Mouse (Mus musculus) kidney, embryonic 14.5 days (tissue): ENCODE results near the gene Smchd1. TPM values are rescaled to one million over a fixed set of nuclear protein-coding genes. Genes with fewer than 3 reads are reported as not detected.
"Not testable (repeated sequence)": the region's sequence is repeated elsewhere in the genome, so short reads cannot be mapped to it uniquely, and the experiment has no call there.

ENCODE experiments used
- ATAC-seq: fragments of 200-750 bp; cut with Nextera tagmentation; 2 replicates; pipeline ENCODE4 v1.8.0; 2017; ENCODE audit warnings: moderate number of reproducible peaks, mild to moderate bottlenecking, moderate TSS enrichment, moderate library complexity; ENCODE audit not compliant: low FRiP score, low TSS enrichment
- H3K27ac ChIP-seq: fragments of 300-500 bp; sonication (generic); 2 replicates; pipeline ENCODE4 v1.5.1; 2014; ENCODE audit warnings: low read depth, mild to moderate bottlenecking, low read length, moderate library complexity, mixed read lengths
- H3K27me3 ChIP-seq: fragments of 300-500 bp; sonication (generic); 2 replicates; pipeline ENCODE4 v1.6.1; 2014; ENCODE audit warnings: mild to moderate bottlenecking, low read length; ENCODE audit not compliant: control insufficient read depth, insufficient read depth
- H3K36me3 ChIP-seq: fragments of 300-500 bp; sonication (generic); 2 replicates; pipeline ENCODE4 v1.6.1; 2014; ENCODE audit warnings: low read length, mixed read lengths; ENCODE audit not compliant: control insufficient read depth, insufficient read depth
- H3K4me1 ChIP-seq: fragments of 300-500 bp; sonication (generic); 2 replicates; pipeline ENCODE4 v1.6.1; 2014; ENCODE audit warnings: low read length, mixed read lengths; ENCODE audit not compliant: control insufficient read depth, insufficient read depth
- H3K4me2 ChIP-seq: fragments of 300-500 bp; sonication (generic); replicated peaks from 2 replicates; pipeline ENCODE4 v1.6.1; 2014; ENCODE audit warnings: low read depth, mild to moderate bottlenecking, low read length
- H3K4me3 ChIP-seq: fragments of 300-500 bp; sonication (generic); 2 replicates; pipeline ENCODE4 v1.5.1; 2014; ENCODE audit warnings: mild to moderate bottlenecking, low read length
- H3K9ac ChIP-seq: fragments of 300-500 bp; sonication (generic); 2 replicates; pipeline ENCODE4 v1.6.1; 2014; ENCODE audit warnings: low read depth, mild to moderate bottlenecking, low read length, moderate library complexity
- H3K9me3 ChIP-seq: fragments of 300-500 bp; sonication (generic); 2 replicates; pipeline ENCODE4 v1.6.1; 2016; ENCODE audit warnings: low read length; ENCODE audit not compliant: control insufficient read depth
- WGBS: fragments of 180-500 bp; shearing (Covaris S2); extraction: QIAGEN DNeasy Blood & Tissue Kit; methylation state at CpG from one replicate; pipeline ENCODE4 v1.1.7; 2014; 5-methylcytosine and 5-hydroxymethylcytosine counted together
- polyA plus RNA-seq: library from polyadenylated mRNA; unstranded; fragments of >200 nt; fragmentation: Nextera tagmentation; extraction: Ambion mirVana; gene quantifications from 2 replicates; pipeline ENCODE4 v1.2.1, GENCODE M21; 2014

Smchd1 gene
- polyA plus RNA-seq, 1 experiment from 2014 or later = 116 TPM

DNA sequence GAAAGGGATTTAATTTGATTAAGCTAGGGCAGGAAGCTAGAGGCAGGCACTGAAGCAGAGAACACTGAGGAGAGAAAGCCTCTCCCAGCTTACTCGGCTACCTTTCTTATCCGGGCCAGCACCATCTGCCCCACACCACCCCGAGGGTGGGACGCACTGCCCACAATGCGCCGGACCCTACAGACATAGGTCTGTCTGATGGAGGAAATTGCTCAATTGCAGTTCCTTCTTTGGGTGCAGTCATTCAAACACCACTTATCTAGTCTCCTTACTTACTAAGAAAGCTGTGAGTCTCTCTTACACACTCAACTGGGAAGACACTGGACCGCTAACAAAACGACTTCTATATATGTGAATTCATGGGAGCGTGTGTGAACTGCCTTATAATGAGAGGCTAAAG is 137.6 kb downstream of the Smchd1 start:
- Histone ChIP-seq H3K9ac (no peak overlapping the region), H3K9me3 (no peaks in the 10 kb centered on the region), H3K36me3 (no peaks in the 10 kb centered on the region; the same call in 1 of the 2 replicates), H3K4me1 (no peaks in the 10 kb centered on the region), H3K4me3 (no peak overlapping the region), H3K4me2 (no peak overlapping the region), H3K27ac (no peak overlapping the region), H3K27me3 (no peaks in the 10 kb centered on the region)
- no peak for ATAC-seq
- 87% methylated on average over 9 of the region's 9 CpGs for WGBS

DNA sequence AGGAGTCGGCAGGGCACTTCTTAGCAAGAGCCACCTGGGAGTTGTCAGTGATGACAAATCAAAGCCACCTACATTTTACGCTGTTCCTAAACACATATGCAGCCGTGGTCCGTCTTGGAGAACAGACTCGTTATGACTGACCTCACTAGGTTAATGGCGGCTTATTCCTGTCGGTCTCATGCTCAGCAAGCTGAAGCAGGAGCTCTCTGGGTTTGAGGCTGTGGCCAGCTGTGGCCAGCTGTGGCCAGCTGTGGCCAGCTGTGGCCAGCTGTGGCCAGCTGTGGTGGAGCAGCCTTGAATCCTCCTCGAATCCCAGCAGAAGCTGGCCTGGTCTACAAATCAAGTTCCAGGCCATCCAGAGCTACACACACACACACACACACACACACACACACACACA is 138.7 kb downstream of the Smchd1 start:
- H3K27me3 ChIP-seq = no peaks in the 10 kb centered on the region
- H3K36me3 ChIP-seq = no peaks in the 10 kb centered on the region
- peak; percentile 50; the same call in 1 of the 2 replicates for ATAC-seq
- 37% methylated on average over 8 of the region's 8 CpGs for WGBS
- H3K9ac ChIP-seq = no peak overlapping the region
- H3K9me3 ChIP-seq = no peaks in the 10 kb centered on the region
- peaks cover 3% of the 10 kb centered on the region; the same call in 1 of the 2 replicates for H3K4me1 ChIP-seq
- H3K4me3 ChIP-seq = no peak overlapping the region
- H3K4me2 ChIP-seq = no peak overlapping the region
- H3K27ac ChIP-seq = no peak overlapping the region

DNA sequence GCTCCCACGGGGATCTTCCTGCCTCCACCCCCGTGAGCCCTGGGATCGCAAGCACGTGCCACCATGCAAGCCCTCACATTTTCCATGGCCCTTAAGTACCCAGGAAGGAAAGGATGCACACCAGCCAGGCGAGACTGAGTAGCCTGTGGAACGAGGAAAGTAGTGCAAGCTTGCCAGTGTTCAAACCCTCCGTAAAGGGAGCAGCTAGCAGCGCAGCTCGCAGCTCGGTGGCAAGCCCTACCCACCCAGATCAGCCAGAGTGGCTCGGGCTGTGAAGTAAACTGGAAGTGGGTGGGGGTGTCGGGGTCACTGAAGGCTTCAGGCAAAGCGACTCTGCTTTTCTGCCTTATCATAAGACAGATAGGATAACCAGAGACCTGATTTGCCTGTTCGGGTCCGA is 142.8 kb downstream of the Smchd1 start:
- Histone ChIP-seq H3K4me3 (no peak overlapping the region), H3K36me3 (no peaks in the 10 kb centered on the region), H3K4me1 (peaks cover 3% of the 10 kb centered on the region; the same call in 1 of the 2 replicates), H3K9me3 (no peaks in the 10 kb centered on the region), H3K27ac (no peak overlapping the region), H3K27me3 (no peaks in the 10 kb centered on the region), H3K4me2 (0 out of 2 replicates have a peak overlapping the region, but pooled peaks have one; percentile 2), H3K9ac (no peak overlapping the region)
- WGBS = 29% methylated on average over 15 of the region's 15 CpGs
- ATAC-seq = peak; percentile 79

DNA sequence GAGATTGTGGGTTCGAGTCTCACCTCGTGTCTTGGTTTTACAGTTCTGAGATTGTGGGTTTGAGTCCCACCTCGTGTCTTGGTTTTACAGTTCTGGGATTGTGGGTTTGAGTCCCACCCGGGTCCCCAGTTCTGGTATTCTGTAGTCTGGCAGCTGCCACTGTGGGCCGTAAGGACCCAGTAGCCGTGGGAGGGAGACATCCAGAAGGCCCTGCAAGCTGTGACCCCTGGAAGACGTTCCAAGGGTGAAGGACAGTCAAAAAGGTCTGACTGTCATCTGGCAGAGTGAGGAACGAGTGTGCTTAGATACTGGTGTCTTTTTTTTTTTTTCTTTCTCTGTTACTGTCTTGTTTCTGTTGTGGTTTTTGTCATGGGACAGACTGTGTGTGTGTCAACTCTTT is 154.4 kb downstream of the Smchd1 start:
- not testable (repeated sequence) for H3K4me1 ChIP-seq, H3K27me3 ChIP-seq, H3K9me3 ChIP-seq, H3K27ac ChIP-seq, ATAC-seq, H3K36me3 ChIP-seq, H3K4me2 ChIP-seq, H3K4me3 ChIP-seq, H3K9ac ChIP-seq
- 84% methylated on average over 8 of the region's 8 CpGs for WGBS

DNA sequence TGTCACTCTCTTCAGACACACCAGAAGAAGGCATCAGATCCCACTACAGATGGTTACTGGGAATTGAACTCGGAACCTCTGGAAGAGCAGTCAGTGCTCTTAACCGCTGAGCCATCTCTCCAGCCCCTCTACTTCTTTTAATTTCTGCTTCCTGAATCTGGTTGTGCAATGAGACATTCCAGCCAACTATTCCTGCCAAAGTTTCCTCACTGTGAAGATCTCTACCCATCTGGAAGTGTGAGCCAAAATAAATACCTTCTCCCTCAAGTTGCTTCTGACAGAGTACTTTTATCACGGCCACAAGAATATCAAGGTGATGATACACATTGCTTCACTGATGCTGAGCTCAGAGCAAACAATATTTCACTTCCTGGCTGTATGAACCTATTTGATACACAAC is 155.8 kb downstream of the Smchd1 start:
- WGBS = 95% methylated on average over 3 of the region's 3 CpGs
- ATAC-seq = no peak
- H3K27ac ChIP-seq = no peak overlapping the region

DNA sequence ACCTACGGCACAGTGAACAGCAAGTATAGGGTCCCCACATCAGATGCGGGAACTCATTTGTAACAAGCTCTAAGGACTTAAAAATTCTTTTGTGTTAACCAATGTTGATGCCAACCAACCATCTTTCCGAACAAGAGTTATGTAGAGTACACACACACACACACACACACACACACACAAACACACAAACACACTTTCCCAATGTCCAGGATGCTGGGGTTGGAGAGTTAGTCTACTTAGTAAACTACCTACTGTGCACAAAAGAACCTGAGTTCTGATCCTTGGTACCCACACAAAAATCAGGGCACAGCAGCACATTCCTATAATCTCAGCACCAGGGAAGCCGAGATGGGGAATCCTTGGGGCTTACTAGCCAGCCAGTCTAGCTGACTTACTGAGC is 157.6 kb downstream of the Smchd1 start:
- no peak overlapping the region for H3K9ac ChIP-seq
- no peaks in the 10 kb centered on the region for H3K4me1 ChIP-seq
- no peak for ATAC-seq
- no peak overlapping the region for H3K4me3 ChIP-seq
- WGBS = 88% methylated on average over 4 of the region's 4 CpGs
- H3K36me3 ChIP-seq = no peaks in the 10 kb centered on the region
- no peaks in the 10 kb centered on the region for H3K9me3 ChIP-seq
- H3K4me2 ChIP-seq = no peak overlapping the region
- H3K27ac ChIP-seq = no peak overlapping the region
- H3K27me3 ChIP-seq = no peaks in the 10 kb centered on the region

More for the DNA sequence above, 155.8 kb downstream of the Smchd1 start:
- Histone ChIP-seq H3K27me3 (no peaks in the 10 kb centered on the region), H3K9me3 (no peaks in the 10 kb centered on the region), H3K4me3 (no peak overlapping the region), H3K36me3 (no peaks in the 10 kb centered on the region), H3K9ac (no peak overlapping the region), H3K4me2 (no peak overlapping the region), H3K4me1 (no peaks in the 10 kb centered on the region)

DNA sequence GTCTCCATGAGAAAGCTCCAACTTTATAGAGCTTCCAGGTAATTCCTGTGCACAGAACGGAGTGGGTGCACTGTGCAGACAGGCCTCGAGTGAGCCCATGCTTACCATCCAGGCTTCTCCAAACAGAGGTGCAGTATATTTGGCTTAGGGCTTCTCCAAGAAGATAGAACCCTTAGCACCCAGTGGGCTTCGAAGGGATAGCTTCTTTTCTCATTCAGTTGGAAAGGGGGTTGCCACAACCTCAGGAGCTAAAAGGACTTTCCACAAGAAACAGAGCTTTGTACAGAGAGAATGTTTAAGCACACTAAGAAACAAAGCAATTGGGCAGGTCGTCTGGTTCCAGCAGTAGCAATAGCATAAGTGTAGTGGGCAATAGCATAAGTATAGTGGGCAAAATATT is 160.8 kb downstream of the Smchd1 start:
- Histone ChIP-seq H3K36me3 (no peaks in the 10 kb centered on the region), H3K4me2 (no peak overlapping the region), H3K27ac (no peak overlapping the region), H3K9me3 (no peaks in the 10 kb centered on the region), H3K4me3 (no peak overlapping the region), H3K27me3 (peaks cover 19% of the 10 kb centered on the region), H3K9ac (no peak overlapping the region), H3K4me1 (no peaks in the 10 kb centered on the region)
- 89% methylated on average over 4 of the region's 4 CpGs for WGBS
- no peak for ATAC-seq

GRCm38 (mm10) chr17:71311340-71312171 is 163.6 kb downstream of the Smchd1 start, which contains the start of gene Emilin2:
Gene Emilin2, minus strand, starts transcription at chr17:71311978.
- Histone ChIP-seq H3K27ac (no peak within 1 kb of the TSS), H3K4me1 (no peaks in the 10 kb centered on the region), H3K9ac (peak within 1 kb of the TSS; percentile 53), H3K27me3 (peaks cover 21% of the 10 kb centered on the region), H3K4me3 (peak within 1 kb of the TSS; percentile 46), H3K36me3 (no peaks in the 10 kb centered on the region), H3K4me2 (peak within 1 kb of the TSS; percentile 88), H3K9me3 (no peaks in the 10 kb centered on the region)
- peak; percentile 22; the same call in 1 of the 2 replicates for ATAC-seq
- 7% methylated on average over 20 of the region's 20 CpGs for WGBS
